Mouse (Mus musculus): ENCODE results near the gene Gpatch1. TPM values are rescaled to one million over a fixed set of nuclear protein-coding genes. Genes with fewer than 3 reads are reported as not detected.
A peak's percentile ranks its signal among the peaks of the same experiment; 100 is the strongest.
"Not testable (repeated sequence)": the region's sequence is repeated elsewhere in the genome, so short reads cannot be mapped to it uniquely, and the experiment has no call there.

The Gpatch1 gene
- polyA plus RNA-seq, 1 experiment from 2014 or later: 9.3 TPM

GRCm38 (mm10) chr7:35322161-35322560, 3.9 kb upstream of the Gpatch1 start:
- Histone ChIP-seq H3K9ac (ENCODE audit: low read length) (no peak overlapping the region), H3K27ac (replicated peaks) (no peak overlapping the region), H3K36me3 (ENCODE audit: control insufficient read depth, insufficient read depth, low read length) (no peaks in the 10 kb centered on the region), H3K4me3 (ENCODE audit: low read depth, low read length) (no peak overlapping the region), H3K27me3 (ENCODE audit: control insufficient read depth, insufficient read depth, low read length) (no peaks in the 10 kb centered on the region), H3K4me2 (replicated peaks; ENCODE audit: low read depth) (no peak overlapping the region), H3K4me1 (replicated peaks; ENCODE audit: control insufficient read depth, insufficient read depth) (no peaks in the 10 kb centered on the region; the same call in 1 of the 2 replicates), H3K9me3 (ENCODE audit: control insufficient read depth, low read length) (no peaks in the 10 kb centered on the region)
- DNase-seq (ENCODE audit: low spot score) (no peak), ATAC-seq (ENCODE audit: low FRiP score, low TSS enrichment) (no peak)
- TF ChIP-seq CTCF (IDR thresholded peaks at IDR 0.05; ENCODE audit: low read depth) (no peak), EP300 (optimal IDR thresholded peaks at IDR 0.05) (no peak)
- WGBS: 41% methylated on average over 3 of the region's 3 CpGs

- no peak overlapping the region for H3K9ac ChIP-seq (ENCODE audit: low read length)
- no peak overlapping the region for H3K4me3 ChIP-seq (ENCODE audit: low read depth, low read length)
- no peak overlapping the region for H3K4me2 ChIP-seq (replicated peaks; ENCODE audit: low read depth)
- H3K9me3 ChIP-seq (ENCODE audit: control insufficient read depth, low read length): no peaks in the 10 kb centered on the region
- 63% methylated on average over 4 of the region's 4 CpGs for WGBS
- no peak overlapping the region for H3K27ac ChIP-seq (replicated peaks)
- H3K27me3 ChIP-seq (ENCODE audit: control insufficient read depth, insufficient read depth, low read length): no peaks in the 10 kb centered on the region
- peak; percentile 41; the same call in 1 of the 2 replicates for ATAC-seq (ENCODE audit: low FRiP score, low TSS enrichment)
- DNase-seq (ENCODE audit: low spot score): no peak
- H3K4me1 ChIP-seq (replicated peaks; ENCODE audit: control insufficient read depth, insufficient read depth): no peaks in the 10 kb centered on the region; the same call in 1 of the 2 replicates
- H3K36me3 ChIP-seq (ENCODE audit: control insufficient read depth, insufficient read depth, low read length): no peaks in the 10 kb centered on the region
- no peak for TF ChIP-seq EP300 (optimal IDR thresholded peaks at IDR 0.05)
- no peak for TF ChIP-seq CTCF (IDR thresholded peaks at IDR 0.05; ENCODE audit: low read depth)
Observed at GRCm38 (mm10) chr7:35319755-35320154, 1.5 kb upstream of the Gpatch1 start.

- not testable (repeated sequence) for H3K4me3 ChIP-seq (ENCODE audit: low read depth, low read length); H3K9me3 ChIP-seq (ENCODE audit: control insufficient read depth, low read length); H3K27me3 ChIP-seq (ENCODE audit: control insufficient read depth, insufficient read depth, low read length); H3K4me1 ChIP-seq (replicated peaks; ENCODE audit: control insufficient read depth, insufficient read depth); H3K36me3 ChIP-seq (ENCODE audit: control insufficient read depth, insufficient read depth, low read length); H3K27ac ChIP-seq (replicated peaks); H3K4me2 ChIP-seq (replicated peaks; ENCODE audit: low read depth); ATAC-seq (ENCODE audit: low FRiP score, low TSS enrichment); H3K9ac ChIP-seq (ENCODE audit: low read length)
- WGBS: 41% methylated on average over 3 of the region's 3 CpGs
- DNase-seq (ENCODE audit: low spot score): peak; percentile 72
Observed at GRCm38 (mm10) chr7:35319221-35319620, 981 bp upstream of the Gpatch1 start.

GRCm38 (mm10) chr7:35314156-35314555, 4.1 kb downstream of the Gpatch1 start:
- TF ChIP-seq CTCF (IDR thresholded peaks at IDR 0.05; ENCODE audit: low read depth): no peak
- no peak for TF ChIP-seq EP300 (optimal IDR thresholded peaks at IDR 0.05)

GRCm38 (mm10) chr7:35311214-35311613, 7.0 kb downstream of the Gpatch1 start:
- TF ChIP-seq EP300 (optimal IDR thresholded peaks at IDR 0.05) (no peak), CTCF (IDR thresholded peaks at IDR 0.05; ENCODE audit: low read depth) (no peak)
- H3K9me3 ChIP-seq (ENCODE audit: control insufficient read depth, low read length): no peaks in the 10 kb centered on the region
- peaks cover 4% of the 10 kb centered on the region; the same call in 1 of the 2 replicates for H3K36me3 ChIP-seq (ENCODE audit: control insufficient read depth, insufficient read depth, low read length)
- H3K4me2 ChIP-seq (replicated peaks; ENCODE audit: low read depth): no peak overlapping the region
- no peaks in the 10 kb centered on the region for H3K27me3 ChIP-seq (ENCODE audit: control insufficient read depth, insufficient read depth, low read length)
- H3K4me1 ChIP-seq (replicated peaks; ENCODE audit: control insufficient read depth, insufficient read depth): no peaks in the 10 kb centered on the region
- DNase-seq (ENCODE audit: low spot score) (no peak), ATAC-seq (ENCODE audit: low FRiP score, low TSS enrichment) (peak; percentile 62; the same call in 1 of the 2 replicates)
- H3K27ac ChIP-seq (replicated peaks): no peak overlapping the region
- WGBS: 78% methylated on average over 3 of the region's 3 CpGs
- no peak overlapping the region for H3K4me3 ChIP-seq (ENCODE audit: low read depth, low read length)
- H3K9ac ChIP-seq (ENCODE audit: low read length): no peak overlapping the region

More at GRCm38 (mm10) chr7:35314156-35314555, 4.1 kb downstream of the Gpatch1 start:
- DNase-seq (ENCODE audit: low spot score): no peak
- Histone ChIP-seq H3K4me1 (replicated peaks; ENCODE audit: control insufficient read depth, insufficient read depth) (no peaks in the 10 kb centered on the region; the same call in 1 of the 2 replicates), H3K27me3 (ENCODE audit: control insufficient read depth, insufficient read depth, low read length) (no peaks in the 10 kb centered on the region), H3K4me2 (replicated peaks; ENCODE audit: low read depth) (no peak overlapping the region), H3K9ac (ENCODE audit: low read length) (no peak overlapping the region), H3K9me3 (ENCODE audit: control insufficient read depth, low read length) (no peaks in the 10 kb centered on the region), H3K27ac (replicated peaks) (no peak overlapping the region), H3K4me3 (ENCODE audit: low read depth, low read length) (no peak overlapping the region), H3K36me3 (ENCODE audit: control insufficient read depth, insufficient read depth, low read length) (no peaks in the 10 kb centered on the region)
- ATAC-seq (ENCODE audit: low FRiP score, low TSS enrichment): no peak

- Histone ChIP-seq H3K36me3 (ENCODE audit: control insufficient read depth, insufficient read depth, low read length) (peaks cover 7% of the 10 kb centered on the region), H3K9me3 (ENCODE audit: control insufficient read depth, low read length) (no peaks in the 10 kb centered on the region), H3K4me1 (replicated peaks; ENCODE audit: control insufficient read depth, insufficient read depth) (no peaks in the 10 kb centered on the region), H3K27me3 (ENCODE audit: control insufficient read depth, insufficient read depth, low read length) (no peaks in the 10 kb centered on the region), H3K4me2 (replicated peaks; ENCODE audit: low read depth) (no peak overlapping the region), H3K27ac (replicated peaks) (no peak overlapping the region), H3K9ac (ENCODE audit: low read length) (no peak overlapping the region), H3K4me3 (ENCODE audit: low read depth, low read length) (no peak overlapping the region)
- no peak for ATAC-seq (ENCODE audit: low FRiP score, low TSS enrichment)
- DNase-seq (ENCODE audit: low spot score): no peak
- no peak for TF ChIP-seq CTCF (IDR thresholded peaks at IDR 0.05; ENCODE audit: low read depth)
- TF ChIP-seq EP300 (optimal IDR thresholded peaks at IDR 0.05): no peak
Observed at GRCm38 (mm10) chr7:35300792-35301191, 17.4 kb downstream of the Gpatch1 start.

Measured in stomach, postnatal 0 days (tissue).